Mouse (Mus musculus) kidney, embryonic 14.5 days (tissue): ENCODE measurements around the gene Cpb2. TPM values are rescaled to one million over a fixed set of nuclear protein-coding genes. Genes with fewer than 3 reads are reported as not detected.

Experiments
- ATAC-seq: fragments of 200-750 bp; cut with Nextera tagmentation; 2 replicates; pipeline ENCODE4 v1.8.0; 2017; ENCODE audit warnings: moderate number of reproducible peaks, mild to moderate bottlenecking, moderate TSS enrichment, moderate library complexity; ENCODE audit not compliant: low FRiP score, low TSS enrichment
- H3K27ac ChIP-seq: fragments of 300-500 bp; sonication (generic); 2 replicates; pipeline ENCODE4 v1.5.1; 2014; ENCODE audit warnings: low read depth, mild to moderate bottlenecking, low read length, moderate library complexity, mixed read lengths
- H3K27me3 ChIP-seq: fragments of 300-500 bp; sonication (generic); 2 replicates; pipeline ENCODE4 v1.6.1; 2014; ENCODE audit warnings: mild to moderate bottlenecking, low read length; ENCODE audit not compliant: control insufficient read depth, insufficient read depth
- H3K36me3 ChIP-seq: fragments of 300-500 bp; sonication (generic); 2 replicates; pipeline ENCODE4 v1.6.1; 2014; ENCODE audit warnings: low read length, mixed read lengths; ENCODE audit not compliant: control insufficient read depth, insufficient read depth
- H3K4me1 ChIP-seq: fragments of 300-500 bp; sonication (generic); 2 replicates; pipeline ENCODE4 v1.6.1; 2014; ENCODE audit warnings: low read length, mixed read lengths; ENCODE audit not compliant: control insufficient read depth, insufficient read depth
- H3K4me2 ChIP-seq: fragments of 300-500 bp; sonication (generic); replicated peaks from 2 replicates; pipeline ENCODE4 v1.6.1; 2014; ENCODE audit warnings: low read depth, mild to moderate bottlenecking, low read length
- H3K4me3 ChIP-seq: fragments of 300-500 bp; sonication (generic); 2 replicates; pipeline ENCODE4 v1.5.1; 2014; ENCODE audit warnings: mild to moderate bottlenecking, low read length
- H3K9ac ChIP-seq: fragments of 300-500 bp; sonication (generic); 2 replicates; pipeline ENCODE4 v1.6.1; 2014; ENCODE audit warnings: low read depth, mild to moderate bottlenecking, low read length, moderate library complexity
- H3K9me3 ChIP-seq: fragments of 300-500 bp; sonication (generic); 2 replicates; pipeline ENCODE4 v1.6.1; 2016; ENCODE audit warnings: low read length; ENCODE audit not compliant: control insufficient read depth
- WGBS: fragments of 180-500 bp; shearing (Covaris S2); extraction: QIAGEN DNeasy Blood & Tissue Kit; methylation state at CpG from one replicate; pipeline ENCODE4 v1.1.7; 2014; 5-methylcytosine and 5-hydroxymethylcytosine counted together
- microRNA-seq: library from miRNA; unstranded; fragments of <30 nt; microRNA quantifications from one replicate; pipeline ENCODE4, GENCODE M21; 2016
- polyA plus RNA-seq: library from polyadenylated mRNA; unstranded; fragments of >200 nt; fragmentation: Nextera tagmentation; extraction: Ambion mirVana; gene quantifications from 2 replicates; pipeline ENCODE4 v1.2.1, GENCODE M21; 2014

Gene Cpb2
- polyA plus RNA-seq, 1 experiment from 2014 or later, result 13.2 TPM

GRCm38 (mm10) chr14:75323354-75323753 lies 81.3 kb downstream of the Cpb2 start:
- WGBS, result 98% methylated on average over 32 of the region's 32 CpGs
- Histone ChIP-seq H3K27me3 (no peaks in the 10 kb centered on the region), H3K36me3 (peaks cover 34% of the 10 kb centered on the region), H3K4me1 (no peaks in the 10 kb centered on the region), H3K9me3 (no peaks in the 10 kb centered on the region), H3K4me3 (no peak overlapping the region), H3K27ac (no peak overlapping the region), H3K4me2 (no peak overlapping the region), H3K9ac (no peak overlapping the region)
- no peak for ATAC-seq

DNA sequence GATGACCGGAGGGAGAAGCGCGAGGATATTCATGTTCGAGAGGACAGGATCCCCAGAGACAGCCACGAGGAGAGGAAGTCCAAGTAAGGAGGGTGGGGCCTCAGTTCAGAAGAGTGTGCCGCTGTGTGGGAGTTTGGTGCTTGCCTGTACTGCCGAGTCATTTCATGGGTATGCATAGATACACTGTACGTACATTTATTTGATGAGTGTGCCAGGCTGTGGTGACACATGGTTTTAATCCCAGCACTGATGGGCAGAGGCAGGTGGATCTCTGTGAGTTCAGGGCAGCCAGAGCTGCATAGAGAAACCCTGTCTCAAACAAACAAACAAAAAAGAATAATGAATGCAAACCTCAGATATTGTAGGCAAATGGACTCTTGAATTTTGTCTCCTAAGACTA lies 86.0 kb downstream of the Cpb2 start:
- ATAC-seq, result no peak
- Histone ChIP-seq H3K36me3 (peaks cover 56% of the 10 kb centered on the region), H3K27ac (no peak overlapping the region), H3K4me3 (no peak overlapping the region), H3K27me3 (no peaks in the 10 kb centered on the region), H3K4me2 (no peak overlapping the region), H3K9me3 (no peaks in the 10 kb centered on the region), H3K4me1 (no peaks in the 10 kb centered on the region), H3K9ac (no peak overlapping the region)
- WGBS, result 82% methylated on average over 8 of the region's 8 CpGs

- 80% methylated on average over 6 of the region's 6 CpGs for WGBS
- H3K9me3 ChIP-seq, result no peaks in the 10 kb centered on the region
- H3K9ac ChIP-seq, result no peak overlapping the region
- no peaks in the 10 kb centered on the region for H3K4me1 ChIP-seq
- H3K36me3 ChIP-seq, result peaks cover 47% of the 10 kb centered on the region
- H3K4me2 ChIP-seq, result no peak overlapping the region
- H3K27me3 ChIP-seq, result no peaks in the 10 kb centered on the region
- no peak overlapping the region for H3K27ac ChIP-seq
- no peak for ATAC-seq
- no peak overlapping the region for H3K4me3 ChIP-seq
Observed at GRCm38 (mm10) chr14:75330621-75331020, 88.5 kb downstream of the Cpb2 start.

Small RNAs within 50 kb of the gene (microRNA-seq; reads per million reads assigned to microRNA genes)
- not detected for gene Gm44482

Other genes with a start within 250 kb of the Cpb2 start
- 0.34 and 0.71 TPM in 2 replicates for gene Rubcnl, start 226.3 kb upstream of the Cpb2 start, polyA plus RNA-seq
- gene Lrrc63, start 111.4 kb upstream of the Cpb2 start, polyA plus RNA-seq, result 0.07 TPM in 1 of 2 replicates, not detected in the other
- 11.2 and 22.3 TPM in 2 replicates for gene Lcp1, start 111.2 kb upstream of the Cpb2 start, polyA plus RNA-seq
- 32.4 and 40.2 TPM in 2 replicates for gene Zc3h13, start 42.1 kb downstream of the Cpb2 start, polyA plus RNA-seq
- gene Siah3, start 213.7 kb downstream of the Cpb2 start, polyA plus RNA-seq, result 0.09 and 0.28 TPM in 2 replicates